Mouse (Mus musculus): ENCODE results near the gene Rpl27.
"Not testable (repeated sequence)": the region's sequence is repeated elsewhere in the genome, so short reads cannot be mapped to it uniquely, and the experiment has no call there.

Gene Rpl27

DNA sequence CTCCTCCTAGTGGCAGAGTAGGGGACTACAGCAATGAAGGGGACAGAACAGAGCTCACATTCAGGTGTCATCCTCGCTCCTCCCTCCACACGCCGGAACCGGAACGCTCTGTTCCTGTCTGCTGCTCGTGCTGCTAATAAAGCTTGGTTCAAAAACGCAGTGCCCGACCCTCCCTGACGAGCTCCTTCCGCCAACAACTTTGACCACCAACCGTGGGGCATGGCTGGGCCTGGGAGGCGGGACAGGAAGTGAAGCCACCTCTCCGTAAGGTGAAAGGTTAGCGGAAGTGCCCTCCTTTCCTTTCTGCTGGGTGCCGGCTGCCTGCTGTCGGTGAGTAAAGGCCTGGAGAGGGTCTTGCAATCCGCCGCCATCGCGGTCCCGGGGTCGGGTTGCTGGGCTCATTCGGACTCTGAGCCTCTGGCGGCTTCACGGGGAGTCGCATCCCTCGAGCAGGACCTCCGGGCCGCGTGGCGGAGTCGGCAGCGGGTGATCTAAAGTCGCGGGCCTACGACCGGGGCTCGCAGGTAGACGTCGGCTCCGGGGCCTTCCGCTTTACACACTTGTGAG is at the start of gene Rpl27:
Rpl27 (plus strand) TSS at position 172 of the 567 bp plus-strand sequence.
- peak; percentile 98 for DNase-seq

DNA sequence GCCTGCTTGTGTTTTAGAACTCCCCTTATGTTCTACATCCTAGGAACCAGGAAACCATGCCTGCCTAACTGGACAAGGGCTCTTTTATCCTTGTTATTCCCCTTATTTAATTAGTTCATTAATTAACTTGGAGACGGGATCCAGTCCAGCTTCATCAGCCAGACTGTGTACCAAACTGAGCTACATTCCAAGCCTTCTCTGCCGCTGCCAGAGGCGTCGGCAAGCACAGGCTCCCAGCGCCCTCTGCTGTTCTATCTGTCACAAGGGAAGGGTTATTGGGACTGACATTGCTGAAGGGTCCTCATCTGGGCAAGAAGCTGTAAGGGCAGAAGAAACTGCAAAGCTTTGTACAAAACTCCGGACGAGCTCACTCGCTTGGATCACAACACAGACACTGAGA is 47.0 kb upstream of the Rpl27 start:
- peak; percentile 84 to 89 for DNase-seq

DNA sequence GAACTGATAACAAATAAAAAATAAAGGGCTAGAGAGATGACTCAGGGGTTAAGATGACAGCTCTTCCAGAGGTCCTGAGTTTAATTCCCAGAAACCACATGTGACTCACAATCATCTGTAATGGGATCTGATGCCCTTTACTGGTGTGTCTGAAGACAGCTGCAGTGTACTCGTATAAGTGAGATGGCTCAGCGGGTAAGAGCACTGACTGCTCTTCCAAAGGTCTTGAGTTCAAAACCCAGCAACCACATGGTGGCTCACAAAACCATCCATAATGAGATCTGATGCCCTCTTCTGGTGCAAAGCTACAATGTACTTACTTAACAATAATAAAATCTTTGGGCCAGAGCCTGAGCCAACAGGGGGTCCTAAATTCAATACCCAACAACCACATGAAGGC is 26.8 kb upstream of the Rpl27 start:
- no peak for DNase-seq

DNA sequence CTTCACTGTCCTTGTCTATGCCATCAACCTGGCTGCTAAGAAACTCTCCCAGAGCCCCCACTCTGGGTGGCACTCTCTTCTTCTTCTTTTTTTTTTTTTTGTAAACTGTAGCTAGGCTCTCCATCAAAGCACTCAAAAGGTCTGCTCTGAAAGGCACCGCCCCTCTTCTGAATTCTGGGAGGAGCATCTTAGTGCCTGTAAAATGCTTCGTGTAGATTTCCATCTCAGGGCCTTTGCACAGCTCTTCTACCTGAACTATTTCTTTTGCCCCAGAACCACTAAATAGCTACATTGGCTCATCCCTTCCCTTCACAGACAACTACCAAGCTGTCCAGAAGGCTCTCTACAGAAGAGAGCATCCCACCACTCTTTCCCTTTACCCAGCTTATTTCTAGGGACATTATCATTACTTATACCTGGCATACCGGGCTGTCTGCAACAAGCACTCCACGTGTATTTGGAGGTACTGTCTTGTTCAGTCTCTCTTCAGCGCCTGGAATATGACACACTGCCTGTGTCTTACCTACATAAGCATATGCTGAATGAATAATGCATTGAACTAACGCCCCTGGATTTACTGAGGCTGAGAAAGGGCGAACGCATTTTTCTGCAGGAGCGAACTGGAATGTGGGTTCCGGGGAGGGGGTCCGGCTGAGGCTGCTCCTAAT is 25.5 kb upstream of the Rpl27 start:
- DNase-seq: no peak

DNA sequence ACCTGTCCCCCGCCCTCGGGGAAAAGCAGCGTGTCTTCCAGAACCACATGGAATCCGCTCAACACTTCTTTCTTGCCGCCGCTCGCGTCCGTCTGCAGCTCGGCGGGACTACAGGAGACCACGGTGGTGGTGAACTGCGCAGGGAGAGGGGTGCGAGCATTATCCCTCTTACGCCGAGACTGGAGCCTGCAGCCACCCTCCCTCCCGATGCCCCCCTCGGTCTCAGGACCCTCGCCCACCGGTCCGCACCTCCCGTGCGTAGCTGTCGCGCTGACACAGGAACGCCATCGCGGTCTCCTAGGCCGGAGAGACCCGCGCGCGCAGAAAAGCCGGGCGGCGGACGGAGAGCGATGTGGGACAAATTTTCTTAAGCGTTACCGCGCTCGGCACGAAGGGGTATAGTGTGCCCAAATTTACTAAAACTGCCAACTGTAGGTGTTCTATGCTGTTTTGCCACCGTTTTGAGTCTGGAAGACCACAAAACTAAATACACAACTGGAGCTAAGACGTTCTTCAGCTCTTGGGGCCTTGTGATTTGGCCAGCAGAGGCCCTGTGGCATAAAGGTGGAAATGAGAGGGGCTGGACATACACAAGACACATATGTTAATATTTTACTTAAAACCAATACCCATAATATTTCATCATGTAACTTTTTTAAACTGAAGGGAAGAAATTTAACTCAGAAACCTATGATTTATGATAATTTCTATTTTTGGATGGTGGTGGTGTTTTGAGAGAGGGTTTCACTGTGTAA is 24.8 kb upstream of the Rpl27 start, which contains the start of gene Aarsd1:
Aarsd1 (minus strand) TSS at position 515 of the 755 bp plus-strand sequence.
- DNase-seq: peak; percentile 94 to 95

DNA sequence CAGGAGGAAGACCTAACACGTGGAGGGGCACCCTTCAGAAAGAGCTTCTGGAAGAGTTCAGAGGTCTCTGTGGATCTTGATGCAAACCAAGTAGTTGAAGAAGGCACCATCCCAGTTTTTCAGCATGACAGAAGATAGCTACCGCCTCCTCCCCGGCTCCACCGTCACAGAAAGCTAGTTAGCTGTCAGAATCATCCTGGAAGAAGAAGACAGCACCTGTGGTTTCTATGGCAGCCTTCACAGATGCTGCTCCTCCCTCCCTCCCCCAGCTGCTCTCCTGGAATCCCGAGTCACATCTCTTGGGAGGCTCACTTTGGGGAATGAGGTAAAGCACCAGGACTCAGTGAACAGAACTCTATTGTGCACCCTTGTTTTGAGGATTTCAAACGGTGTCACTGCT is 23.1 kb upstream of the Rpl27 start:
- no peak for DNase-seq

DNA sequence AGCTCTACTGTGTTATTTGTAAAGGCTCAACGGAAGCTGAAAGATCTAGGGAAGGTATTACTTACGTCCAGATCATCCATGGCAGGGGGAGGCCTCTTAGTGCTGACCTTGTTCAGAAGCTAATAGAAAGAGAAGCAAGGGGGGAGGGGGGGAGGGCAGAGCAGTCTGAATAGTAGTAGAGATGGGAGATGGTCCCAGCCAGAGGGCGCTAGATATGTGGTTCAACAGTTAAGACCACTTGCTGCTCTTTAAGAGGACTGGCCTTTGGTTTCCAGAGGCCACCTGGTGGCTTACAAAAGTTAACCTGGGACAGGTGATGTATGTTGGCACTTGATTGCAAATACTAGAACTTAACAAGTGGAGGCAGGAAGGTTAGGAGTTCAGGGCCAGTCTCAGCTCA is 22.5 kb upstream of the Rpl27 start:
- peak in 1 of 2 experiments; percentile 28 for DNase-seq

DNA sequence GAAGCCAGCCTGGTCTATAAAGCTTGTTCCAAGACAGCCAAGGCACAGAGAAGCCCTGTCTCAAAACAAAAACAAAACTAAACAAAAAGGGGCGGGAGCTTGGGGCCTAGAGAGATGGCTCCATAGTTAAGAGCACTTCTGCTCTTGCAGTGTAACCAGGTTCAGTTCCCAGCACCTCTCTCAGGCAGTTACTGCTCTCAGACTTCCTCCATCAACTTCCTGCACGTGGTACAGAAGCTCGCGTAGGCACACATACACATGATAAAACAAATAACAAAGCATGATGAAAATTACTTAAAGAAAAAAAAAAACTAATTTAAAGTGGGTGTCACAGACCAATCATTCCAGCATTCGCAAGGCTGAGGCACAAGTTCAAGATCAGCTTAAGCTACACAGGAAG is 21.9 kb upstream of the Rpl27 start:
- DNase-seq: no peak

DNA sequence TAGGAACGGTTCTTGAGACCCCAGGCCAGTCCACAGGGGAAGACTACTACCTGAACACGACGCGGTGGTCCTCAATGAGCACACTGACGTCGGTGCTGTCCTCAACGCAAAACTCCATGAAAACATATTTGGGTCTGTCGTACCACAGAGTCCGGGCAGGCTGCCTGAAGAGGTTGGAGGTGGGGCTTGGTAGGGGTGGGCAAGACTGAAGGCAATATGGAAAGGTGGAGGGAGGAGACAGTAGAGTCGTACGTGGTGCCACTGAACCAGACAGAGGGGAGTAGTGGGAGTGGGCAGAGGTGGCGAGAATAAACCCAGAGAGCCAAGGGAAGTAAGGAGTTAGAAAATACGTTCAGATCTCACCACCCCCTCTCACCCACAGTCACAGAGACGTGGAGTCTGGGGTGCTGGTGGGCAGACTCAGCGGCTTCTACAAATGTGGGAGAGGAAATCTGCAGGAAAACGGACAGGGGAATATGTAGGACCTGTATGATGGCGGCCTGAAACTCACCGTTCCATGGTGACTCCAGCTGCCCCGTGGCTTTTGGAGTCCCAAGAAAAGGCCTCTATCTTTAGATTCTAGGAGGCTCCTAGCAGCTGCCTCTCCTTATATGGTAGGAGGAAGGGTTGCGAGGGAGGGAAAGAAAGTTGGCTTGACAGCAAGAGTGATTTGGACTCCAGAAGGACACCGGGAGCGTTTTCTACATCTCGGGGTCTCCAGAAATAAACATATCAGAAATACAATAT is 17.8 kb upstream of the Rpl27 start, which contains the start of gene Gm27029:
Gm27029 (minus strand) TSS at position 692 of the 747 bp plus-strand sequence.
- peak; percentile 28 to 49 for DNase-seq

DNA sequence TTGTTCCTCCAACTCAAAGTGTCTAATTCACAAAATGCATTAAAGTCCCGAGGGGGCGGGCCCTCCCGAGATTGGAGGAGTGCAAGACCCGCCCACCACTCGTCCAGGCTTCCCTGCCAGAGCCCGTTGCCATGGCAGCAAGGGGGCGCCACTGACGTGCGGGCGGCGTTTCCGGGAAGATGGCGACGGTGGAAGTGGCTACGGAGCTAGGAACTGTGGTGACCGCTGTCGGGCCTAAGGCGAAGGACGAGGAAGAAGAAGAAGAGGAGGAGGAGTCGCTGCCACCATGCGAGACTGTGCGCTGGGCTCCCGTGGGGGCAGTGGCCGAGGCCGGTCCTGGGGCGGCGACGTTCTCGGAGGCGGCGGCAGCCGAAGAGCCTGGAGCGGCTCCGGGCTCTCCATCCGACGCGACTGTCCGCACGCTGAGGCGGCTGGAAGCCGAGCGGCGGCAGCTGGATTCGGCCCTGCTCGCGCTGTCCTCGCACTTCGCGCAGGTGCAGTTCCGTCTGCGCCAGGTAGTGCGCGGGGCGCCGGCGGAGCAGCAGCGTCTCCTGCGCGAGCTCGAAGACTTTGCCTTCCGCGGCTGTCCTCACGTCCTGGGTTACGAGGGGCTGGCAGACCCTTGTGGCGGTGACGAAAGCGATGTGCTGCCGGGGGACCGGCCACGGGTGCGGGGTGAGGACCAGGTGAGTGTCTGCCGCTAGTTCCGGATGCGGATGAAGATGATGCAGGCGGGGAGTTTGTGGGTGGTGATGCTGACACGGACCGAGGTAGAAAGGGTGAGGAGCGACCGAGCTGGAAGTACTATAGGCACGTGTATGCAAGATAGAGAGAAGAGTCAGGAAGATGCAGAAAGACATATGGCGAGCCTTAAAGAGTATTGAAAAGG is 16.9 kb upstream of the Rpl27 start, which contains the start of the genes Rundc1 and Ptges3l:
Rundc1 (plus strand) TSS at position 161 of the 889 bp plus-strand sequence.
Ptges3l (minus strand) TSS at position 409 of the 889 bp plus-strand sequence.
- DNase-seq: peak; percentile 99

DNA sequence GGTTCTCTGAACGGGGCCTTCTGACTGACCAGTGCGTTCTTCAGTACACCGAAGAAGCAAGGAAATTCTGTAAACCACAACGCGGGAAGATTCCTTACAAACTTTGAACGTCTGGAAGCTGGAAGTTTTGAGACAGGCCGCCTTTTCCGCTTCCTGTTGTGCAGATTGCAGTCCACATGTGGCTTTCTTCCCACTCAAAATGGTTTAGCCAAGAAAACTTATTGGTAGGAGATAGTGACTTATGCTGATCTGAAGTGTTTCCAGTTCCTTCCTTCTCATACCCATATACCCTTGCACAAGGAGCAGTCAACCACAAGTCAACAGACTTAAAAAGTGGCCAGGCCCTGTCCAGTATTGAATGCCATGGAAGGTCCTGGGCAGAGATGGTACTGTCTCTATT is 15.9 kb upstream of the Rpl27 start:
- DNase-seq: no peak

DNA sequence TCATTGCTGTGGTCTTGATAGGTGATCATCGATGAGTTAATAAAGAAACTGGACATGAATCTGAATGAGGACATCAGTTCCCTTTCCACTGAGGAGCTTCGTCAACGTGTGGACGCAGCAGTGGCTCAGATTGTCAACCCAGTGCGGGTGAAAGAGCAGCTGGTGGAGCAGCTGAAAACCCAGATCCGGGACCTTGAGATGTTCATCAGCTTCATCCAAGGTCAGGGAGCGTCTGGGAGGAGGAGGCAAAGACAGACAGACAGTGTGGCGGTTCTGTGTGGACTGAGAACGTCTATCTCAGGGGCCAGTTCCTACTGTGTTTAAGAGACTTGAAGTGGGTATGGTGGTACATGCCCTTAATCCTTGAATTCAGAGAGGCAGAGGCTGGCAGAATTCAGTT is 10.8 kb upstream of the Rpl27 start:
- no peak for DNase-seq

DNA sequence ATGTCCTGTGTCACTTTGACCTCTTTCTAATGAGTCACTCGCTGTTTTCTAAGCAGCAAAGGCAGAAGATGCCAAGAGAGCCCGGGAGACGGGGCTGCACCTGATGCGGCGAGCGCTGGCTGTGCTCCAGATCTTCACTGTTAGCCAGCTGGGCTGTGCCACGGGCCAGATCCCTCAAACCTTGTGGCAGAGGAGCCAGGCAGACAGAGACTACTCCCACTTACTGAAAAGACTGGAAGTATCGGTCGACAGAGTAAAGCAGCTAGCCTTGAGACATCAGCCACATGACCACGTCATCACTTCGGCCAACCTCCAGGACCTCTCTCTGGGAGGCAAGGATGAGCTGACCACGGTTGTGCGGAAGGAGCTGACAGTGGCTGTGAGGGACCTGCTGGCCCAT is 8.7 kb upstream of the Rpl27 start:
- peak; percentile 72 to 79 for DNase-seq

DNA sequence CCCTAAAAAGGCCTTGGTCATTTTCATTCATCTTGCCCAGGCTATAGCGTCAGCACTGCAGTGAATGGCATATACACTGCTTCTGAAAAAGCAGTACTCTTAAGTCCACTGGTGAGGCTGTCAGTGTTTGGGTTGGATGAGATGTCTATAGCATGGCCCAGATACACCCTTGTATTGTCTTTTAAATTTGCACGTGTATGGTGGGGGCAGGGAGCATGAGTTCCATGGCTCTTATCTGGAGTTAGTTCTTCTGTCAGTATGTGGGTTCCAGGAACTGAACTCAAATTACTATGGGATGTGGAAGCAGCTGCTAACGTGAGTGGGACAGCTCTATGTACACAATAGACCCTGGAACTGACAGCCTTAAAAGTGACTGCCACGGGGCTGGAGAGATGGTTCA is 6.3 kb upstream of the Rpl27 start:
- no peak for DNase-seq

DNA sequence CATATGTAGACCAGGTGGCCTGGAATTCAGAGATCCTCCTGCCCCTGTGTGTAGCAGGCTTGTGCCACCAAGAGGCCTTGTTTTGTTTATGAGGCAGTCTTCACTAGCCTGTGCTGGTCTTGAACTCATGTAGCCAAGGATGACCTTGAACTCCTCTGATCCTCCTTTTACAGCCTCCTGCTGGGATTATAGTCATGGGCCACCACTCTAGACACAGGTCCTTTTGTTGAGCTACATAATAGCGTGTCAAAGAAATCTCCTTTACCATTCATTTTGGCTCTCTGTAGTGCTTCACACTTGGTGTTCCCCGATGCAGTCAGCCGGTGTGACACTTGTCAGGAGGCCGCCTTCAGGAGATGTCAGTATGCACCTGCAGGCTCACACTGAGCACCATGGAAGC is 5.2 kb upstream of the Rpl27 start:
- DNase-seq: no peak

DNA sequence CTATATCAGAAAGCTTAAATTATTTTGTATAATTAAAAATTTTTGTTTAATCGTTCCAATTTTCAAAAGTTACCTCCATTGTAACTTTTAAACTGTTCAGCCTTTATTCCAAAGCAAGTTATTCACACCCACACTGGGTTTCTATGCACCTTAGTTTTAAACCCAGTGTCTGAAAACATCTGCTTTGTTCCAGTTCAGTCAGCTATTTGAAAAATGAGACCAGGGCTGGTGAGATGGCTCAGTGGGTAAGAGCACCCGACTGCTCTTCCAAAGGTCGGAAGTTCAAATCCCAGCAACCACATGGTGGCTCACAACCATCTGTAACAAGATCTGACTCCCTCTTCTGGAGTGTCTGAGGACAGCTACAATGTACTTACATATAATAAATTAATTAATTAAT is 4.1 kb upstream of the Rpl27 start:
- DNase-seq: not testable (repeated sequence)

DNA sequence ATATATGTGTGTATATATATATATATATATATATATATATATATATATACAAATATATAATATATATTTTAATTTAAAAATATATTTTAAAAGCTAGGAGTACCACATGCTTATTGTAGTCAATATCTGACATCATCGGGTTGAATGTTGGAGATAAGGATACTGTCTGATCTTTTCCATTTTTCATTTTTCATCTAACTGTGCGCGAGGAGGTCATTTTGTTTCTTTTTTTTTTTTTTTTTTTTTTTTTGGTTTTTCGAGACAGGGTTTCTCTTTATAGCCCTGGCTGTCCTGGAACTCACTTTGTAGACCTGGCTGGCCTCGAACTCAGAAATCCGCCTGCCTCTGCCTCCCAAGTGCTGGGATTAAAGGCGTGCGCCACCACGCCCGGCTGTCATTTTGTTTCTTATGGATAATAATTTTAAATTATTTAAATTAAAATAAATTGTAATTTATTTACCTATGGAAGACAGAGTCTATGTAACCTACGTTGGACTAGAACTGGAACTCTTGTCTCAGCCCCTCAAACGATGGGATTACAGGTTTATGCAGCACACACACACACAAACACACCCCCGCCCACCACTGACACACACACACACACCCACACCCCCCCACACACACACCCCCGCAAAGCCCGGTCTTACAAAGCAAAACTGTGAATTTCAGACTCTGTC is 510 bp upstream of the Rpl27 start:
- DNase-seq: not testable (repeated sequence)

DNA sequence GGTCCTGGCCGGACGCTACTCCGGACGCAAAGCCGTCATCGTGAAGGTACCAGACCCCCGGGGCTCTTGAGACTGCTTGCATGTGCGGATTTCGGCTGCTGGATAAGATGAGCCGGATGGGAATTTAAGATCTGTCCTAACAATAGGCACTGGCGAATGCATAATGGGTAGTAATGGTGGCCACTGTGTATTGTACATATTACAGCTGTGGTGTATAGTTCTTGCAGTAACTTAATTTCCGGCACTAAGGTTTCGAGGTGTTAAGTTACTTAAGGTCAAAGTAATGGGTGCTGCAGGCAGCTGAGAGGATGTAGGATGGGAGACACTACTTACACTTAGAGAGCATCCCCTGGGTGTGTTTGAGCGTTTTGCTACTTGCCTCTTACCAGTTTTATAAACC is 662 bp downstream of the Rpl27 start:
- no peak for DNase-seq

DNA sequence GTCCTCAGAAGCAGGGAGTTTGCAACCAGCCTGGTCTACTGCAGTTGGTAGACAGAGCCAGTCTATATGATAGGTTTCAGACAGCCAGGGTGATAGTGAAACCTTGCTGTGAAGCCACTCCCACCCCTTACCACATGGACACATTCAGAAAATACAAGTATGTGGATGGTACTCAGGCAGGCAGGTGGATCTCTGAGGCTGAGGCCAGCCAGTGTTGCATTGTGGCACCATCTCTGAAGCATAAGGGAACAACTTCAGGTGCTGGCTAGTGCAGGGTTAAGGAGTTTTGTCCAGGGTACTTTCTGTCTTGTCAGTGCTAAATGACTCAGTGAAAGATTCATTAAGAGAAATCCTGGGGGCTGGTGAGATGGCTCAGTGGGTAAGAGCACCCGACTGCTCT is 4.2 kb downstream of the Rpl27 start:
- DNase-seq: no peak

DNA sequence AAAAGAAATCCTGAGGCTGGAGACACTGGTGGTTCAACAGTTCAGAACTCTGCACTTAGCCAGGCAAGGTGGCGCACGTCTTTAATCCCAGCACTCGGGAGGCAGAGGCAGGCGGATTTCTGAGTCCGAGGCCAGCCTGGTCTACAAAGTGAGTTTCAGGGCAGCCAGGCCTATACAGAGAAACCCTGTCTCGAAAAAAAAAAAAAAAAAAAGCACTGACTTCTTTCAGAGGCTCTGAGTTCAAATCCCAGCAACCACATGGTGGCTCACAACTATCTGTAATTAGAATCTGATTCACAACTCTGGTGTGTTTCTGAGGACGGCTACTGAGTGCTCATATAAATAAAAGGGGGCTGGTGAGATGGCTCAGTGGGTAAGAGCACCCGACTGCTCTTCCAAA is 4.8 kb downstream of the Rpl27 start:
- DNase-seq: not testable (repeated sequence)

DNA sequence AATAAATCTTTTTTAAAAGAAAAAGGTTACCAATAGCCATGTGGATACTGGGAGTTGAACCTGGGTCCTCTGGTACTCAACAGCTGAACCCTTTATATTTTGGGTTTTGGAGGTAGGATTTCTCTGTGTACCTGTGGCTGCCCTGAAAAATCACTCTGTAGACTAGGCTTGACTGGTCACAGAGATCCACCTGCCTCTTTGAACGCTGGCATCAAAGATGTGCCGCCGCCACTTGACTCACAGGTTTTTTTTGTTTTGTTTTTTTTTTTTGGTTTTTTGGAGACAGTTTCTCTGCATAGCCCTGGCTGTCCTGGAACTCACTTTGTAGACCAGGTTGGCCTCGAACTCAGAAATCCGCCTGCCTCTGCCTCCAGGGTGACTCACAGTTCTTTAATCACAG is 5.7 kb downstream of the Rpl27 start:
- DNase-seq: no peak

Measured in cerebellum, postnatal 14 days (tissue).